Mouse (Mus musculus) liver, embryonic 15.5 days (tissue): Measurements from ENCODE around the gene Otp. TPM values are rescaled to one million over a fixed set of nuclear protein-coding genes. Genes with fewer than 3 reads are reported as not detected.

Source experiments
- ATAC-seq: fragments of 200-750 bp; cut with Nextera tagmentation; 2 replicates; pipeline ENCODE4 v1.8.0; 2017; ENCODE audit warnings: moderate number of reproducible peaks, mild to moderate bottlenecking, moderate library complexity; ENCODE audit not compliant: insufficient read depth
- H3K27ac ChIP-seq: fragments of 300-500 bp; sonication (generic); replicated peaks from 2 replicates; pipeline ENCODE4 v1.5.1; 2015; ENCODE audit warnings: mild to moderate bottlenecking, inconsistent platforms
- H3K27me3 ChIP-seq: fragments of 300-500 bp; sonication (generic); 2 replicates; pipeline ENCODE4 v1.6.1; 2015; ENCODE audit warnings: mild to moderate bottlenecking, inconsistent platforms
- H3K36me3 ChIP-seq: fragments of 300-500 bp; sonication (generic); replicated peaks from 2 replicates; pipeline ENCODE4 v1.6.1; 2015; ENCODE audit warnings: moderate library complexity, mild to moderate bottlenecking, inconsistent platforms
- H3K4me1 ChIP-seq: fragments of 300-500 bp; sonication (generic); replicated peaks from 2 replicates; pipeline ENCODE4 v1.6.1; 2015; ENCODE audit warnings: inconsistent platforms
- H3K4me2 ChIP-seq: fragments of 300-500 bp; sonication (generic); 2 replicates; pipeline ENCODE4 v1.6.1; 2015; ENCODE audit warnings: moderate library complexity, mild to moderate bottlenecking, inconsistent platforms
- H3K4me3 ChIP-seq: fragments of 300-500 bp; sonication (generic); replicated peaks from 2 replicates; pipeline ENCODE4 v1.5.1; 2015; ENCODE audit warnings: mild to moderate bottlenecking, inconsistent platforms
- H3K9ac ChIP-seq: fragments of 300-500 bp; sonication (generic); 2 replicates; pipeline ENCODE4 v1.6.1; 2015; ENCODE audit warnings: moderate library complexity, mild to moderate bottlenecking, inconsistent platforms
- H3K9me3 ChIP-seq: fragments of 300-500 bp; sonication (generic); replicated peaks from 2 replicates; pipeline ENCODE4 v1.6.1; 2016; ENCODE audit warnings: inconsistent platforms
- WGBS: fragments of 180-500 bp; shearing (Covaris S2); methylation state at CpG from one replicate; pipeline ENCODE4 v1.1.7; 2015; ENCODE audit warnings: mixed read lengths; ENCODE audit not compliant: insufficient replicate concordance; 5-methylcytosine and 5-hydroxymethylcytosine counted together
- polyA plus RNA-seq: library from polyadenylated mRNA; unstranded; fragments of >200 nt; fragmentation: Nextera tagmentation; extraction: Ambion mirVana; gene quantifications from 2 replicates; pipeline ENCODE4 v1.2.1, GENCODE M21; 2015

Gene Otp
- not detected in 2 replicates for polyA plus RNA-seq

DNA sequence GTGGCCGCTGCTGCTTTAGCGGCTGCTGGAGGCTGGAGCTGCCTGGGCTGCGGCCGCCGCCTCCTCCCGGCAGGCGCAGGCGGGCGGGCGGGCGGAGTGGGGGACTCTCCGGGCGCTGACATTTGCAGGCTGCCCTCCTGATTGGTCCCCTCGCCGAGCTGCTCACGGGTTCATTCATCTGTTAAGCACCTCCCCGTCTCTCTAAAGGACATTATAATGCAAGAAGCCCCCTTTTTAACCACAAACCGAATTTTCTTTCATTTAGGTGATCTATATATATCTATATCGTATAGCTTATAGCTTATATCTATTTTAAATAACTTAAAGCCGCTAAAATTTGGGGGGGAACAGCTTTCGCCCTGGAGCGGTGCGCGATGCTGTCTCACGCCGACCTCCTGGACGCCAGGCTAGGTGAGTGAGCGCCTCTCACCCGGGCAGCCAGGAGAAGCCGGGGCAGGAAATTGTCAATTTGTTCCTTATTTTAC, at the start of gene Otp:
Otp (plus strand) TSS at position 207 of the 485 bp plus-strand sequence.
- Histone ChIP-seq H3K9me3 (no peaks in the 10 kb centered on the region), H3K4me2 (no peak within 1 kb of the TSS), H3K4me3 (no peak within 1 kb of the TSS), H3K27ac (no peak within 1 kb of the TSS), H3K9ac (no peak within 1 kb of the TSS), H3K4me1 (no peaks in the 10 kb centered on the region), H3K27me3 (peaks cover 90% of the 10 kb centered on the region), H3K36me3 (no peaks in the 10 kb centered on the region)
- under 1% methylated on average over 30 of the region's 30 CpGs for WGBS
- no peak for ATAC-seq

- Histone ChIP-seq H3K27me3 (no peaks in the 10 kb centered on the region), H3K4me1 (peaks cover 7% of the 10 kb centered on the region), H3K36me3 (0 out of 2 replicates have a peak, but pooled peaks cover 6% of the 10 kb centered on the region), H3K4me3 (no peak overlapping the region), H3K27ac (no peak overlapping the region), H3K9me3 (no peaks in the 10 kb centered on the region), H3K4me2 (no peak overlapping the region), H3K9ac (no peak overlapping the region)
- no peak for ATAC-seq
- 73% methylated on average over 5 of the region's 5 CpGs for WGBS
These were observed 49.0 kb upstream of the Otp start for GRCm38 (mm10) chr13:94826389-94826788.

DNA sequence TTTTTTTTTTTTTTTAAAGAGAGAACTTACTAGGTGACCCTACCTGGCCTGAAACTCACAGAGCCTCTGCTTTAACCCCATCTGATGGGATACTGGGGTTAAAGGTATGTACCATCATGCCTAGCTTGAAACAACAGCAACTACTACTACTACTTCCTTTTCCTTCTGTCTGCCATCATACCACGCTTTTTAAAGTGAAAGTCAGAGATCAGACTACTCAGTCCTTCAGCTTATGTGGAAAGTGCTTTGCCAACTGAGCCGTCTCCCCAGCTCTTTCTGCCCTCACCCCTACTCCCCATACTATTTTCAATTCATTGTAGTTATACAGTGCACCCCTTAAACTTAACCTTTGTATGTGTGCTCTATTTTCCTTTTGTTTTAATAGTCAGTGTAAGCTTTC, 48.4 kb upstream of the Otp start:
- Histone ChIP-seq H3K9ac (no peak overlapping the region), H3K36me3 (0 out of 2 replicates have a peak, but pooled peaks cover 6% of the 10 kb centered on the region), H3K27ac (no peak overlapping the region), H3K27me3 (no peaks in the 10 kb centered on the region), H3K4me2 (no peak overlapping the region), H3K4me1 (peaks cover 7% of the 10 kb centered on the region), H3K4me3 (no peak overlapping the region), H3K9me3 (no peaks in the 10 kb centered on the region)
- no peak for ATAC-seq
- WGBS, result 79% methylated on average over 2 of the region's 2 CpGs

- no peaks in the 10 kb centered on the region for H3K27me3 ChIP-seq
- H3K4me1 ChIP-seq, result peaks cover 7% of the 10 kb centered on the region
- no peak for ATAC-seq
- H3K4me2 ChIP-seq, result no peak overlapping the region
- WGBS, result 24% methylated on average over 2 of the region's 2 CpGs
- peaks cover 13% of the 10 kb centered on the region for H3K36me3 ChIP-seq
- no peak overlapping the region for H3K4me3 ChIP-seq
- no peak overlapping the region for H3K9ac ChIP-seq
- no peaks in the 10 kb centered on the region for H3K9me3 ChIP-seq
- no peak overlapping the region; the same call in 1 of the 2 replicates for H3K27ac ChIP-seq
These were observed 47.6 kb upstream of the Otp start for GRCm38 (mm10) chr13:94827847-94828246.

- 49% methylated on average over 5 of the region's 5 CpGs for WGBS
- H3K36me3 ChIP-seq, result peaks cover 39% of the 10 kb centered on the region
- no peaks in the 10 kb centered on the region for H3K9me3 ChIP-seq
- H3K4me3 ChIP-seq, result no peak overlapping the region
- H3K9ac ChIP-seq, result no peak overlapping the region
- no peaks in the 10 kb centered on the region for H3K4me1 ChIP-seq
- no peak overlapping the region for H3K4me2 ChIP-seq
- no peak overlapping the region for H3K27ac ChIP-seq
- ATAC-seq, result no peak
- H3K27me3 ChIP-seq, result no peaks in the 10 kb centered on the region
These were observed 37.2 kb upstream of the Otp start for GRCm38 (mm10) chr13:94838047-94838720.

DNA sequence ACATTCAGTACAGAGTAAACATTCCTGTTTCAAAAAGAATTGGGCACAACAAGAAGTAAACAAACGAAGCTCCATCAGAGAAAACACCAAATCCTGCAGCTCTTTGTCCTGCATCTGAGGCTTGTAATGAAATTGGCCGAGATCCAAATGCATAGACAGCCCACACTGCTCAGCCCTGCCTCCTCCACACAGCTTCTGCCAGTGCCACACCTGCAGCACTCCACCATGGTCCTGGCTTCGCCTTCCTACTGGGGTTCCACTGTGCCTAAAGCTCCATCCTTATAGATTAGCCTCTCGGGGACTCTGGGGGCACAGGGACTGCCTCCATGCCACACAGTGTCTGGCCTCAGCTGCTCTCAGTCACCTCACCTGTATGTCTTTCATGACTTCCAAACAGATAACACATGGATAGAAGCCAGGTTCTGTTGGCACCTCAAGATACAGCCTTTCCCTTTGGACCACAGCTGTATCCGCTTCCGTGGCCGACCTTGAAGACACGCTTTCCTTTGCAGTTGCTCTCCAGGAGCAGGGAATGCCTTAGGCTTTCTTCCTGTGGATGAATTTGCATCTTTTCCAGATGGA, 36.6 kb upstream of the Otp start:
- 85% methylated on average over 8 of the region's 8 CpGs for WGBS
- ATAC-seq, result no peak

GRCm38 (mm10) chr13:94843236-94843635, 32.2 kb upstream of the Otp start:
- Histone ChIP-seq H3K9me3 (no peaks in the 10 kb centered on the region), H3K4me1 (no peaks in the 10 kb centered on the region), H3K4me2 (no peak overlapping the region), H3K9ac (no peak overlapping the region), H3K27me3 (no peaks in the 10 kb centered on the region), H3K27ac (no peak overlapping the region), H3K36me3 (peaks cover 14% of the 10 kb centered on the region), H3K4me3 (no peak overlapping the region)
- 85% methylated on average over 5 of the region's 5 CpGs for WGBS
- ATAC-seq, result no peak

More for the DNA sequence above, 36.6 kb upstream of the Otp start:
- Histone ChIP-seq H3K9me3 (no peaks in the 10 kb centered on the region), H3K27me3 (no peaks in the 10 kb centered on the region), H3K4me2 (no peak overlapping the region), H3K27ac (no peak overlapping the region), H3K4me3 (no peak overlapping the region), H3K4me1 (no peaks in the 10 kb centered on the region), H3K36me3 (peaks cover 39% of the 10 kb centered on the region), H3K9ac (no peak overlapping the region)

- no peak for ATAC-seq
- H3K4me3 ChIP-seq, result no peak overlapping the region
- no peaks in the 10 kb centered on the region for H3K9me3 ChIP-seq
- no peak overlapping the region for H3K9ac ChIP-seq
- H3K27me3 ChIP-seq, result no peaks in the 10 kb centered on the region; the same call in 1 of the 2 replicates
- no peak overlapping the region for H3K27ac ChIP-seq
- WGBS, result 50% methylated on average over 7 of the region's 7 CpGs
- no peaks in the 10 kb centered on the region for H3K4me1 ChIP-seq
- H3K4me2 ChIP-seq, result no peak overlapping the region
- H3K36me3 ChIP-seq, result 0 out of 2 replicates have a peak, but pooled peaks cover 3% of the 10 kb centered on the region
These were observed 27.5 kb upstream of the Otp start for GRCm38 (mm10) chr13:94847870-94848269.

DNA sequence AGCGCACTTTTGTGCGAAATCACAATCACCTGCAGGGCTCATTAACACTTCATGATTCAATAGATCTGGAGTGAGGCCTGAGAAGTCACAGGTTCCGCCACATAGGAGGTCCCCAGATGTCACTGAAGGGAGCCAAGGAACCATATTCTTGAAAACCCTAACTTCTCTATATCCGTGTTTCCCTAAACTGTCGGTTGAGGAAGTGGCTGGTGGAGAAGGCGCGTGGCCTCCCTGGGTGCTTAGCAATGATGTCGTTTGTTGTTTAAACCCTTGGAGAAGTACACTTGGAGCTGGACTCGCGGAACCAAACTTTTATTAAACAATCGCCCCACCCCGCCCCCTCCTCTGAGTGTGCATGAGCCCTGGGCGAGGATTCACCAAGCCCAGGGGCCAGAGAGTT, 26.1 kb upstream of the Otp start:
- no peaks in the 10 kb centered on the region for H3K4me1 ChIP-seq
- 42% methylated on average over 13 of the region's 13 CpGs for WGBS

DNA sequence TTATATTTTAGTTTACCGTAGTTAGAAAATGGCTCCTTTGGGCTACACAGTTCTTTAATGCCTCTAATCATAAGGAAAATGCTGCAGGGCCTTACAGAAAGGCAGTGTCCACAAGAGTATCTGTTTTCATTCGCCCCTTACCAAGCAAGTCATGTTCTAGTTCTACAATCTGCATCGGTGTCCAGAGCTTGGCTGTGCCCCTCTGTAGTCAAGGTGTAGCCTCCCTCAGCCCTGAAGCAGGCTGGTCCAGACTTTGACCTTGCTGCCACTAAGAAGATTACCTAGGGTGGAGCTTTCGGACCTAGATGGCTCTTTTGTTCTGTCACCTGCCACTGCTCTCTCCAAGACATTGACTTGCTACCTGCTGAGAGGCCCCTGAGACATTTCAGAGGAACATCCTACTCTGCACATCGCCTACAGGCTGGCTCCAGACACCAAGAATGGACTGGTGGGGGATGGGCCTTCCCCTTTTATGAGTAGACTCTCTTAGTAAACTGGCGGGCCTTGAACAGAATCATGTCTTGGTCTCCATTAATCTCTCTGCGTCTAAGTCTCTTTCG, 17.3 kb upstream of the Otp start:
- 57% methylated on average over 8 of the region's 8 CpGs for WGBS
- no peak for ATAC-seq
- no peaks in the 10 kb centered on the region for H3K36me3 ChIP-seq
- H3K4me1 ChIP-seq, result no peaks in the 10 kb centered on the region
- H3K27me3 ChIP-seq, result peaks cover 26% of the 10 kb centered on the region
- no peak overlapping the region for H3K9ac ChIP-seq
- no peak overlapping the region for H3K4me2 ChIP-seq
- no peak overlapping the region for H3K27ac ChIP-seq
- no peaks in the 10 kb centered on the region for H3K9me3 ChIP-seq
- H3K4me3 ChIP-seq, result no peak overlapping the region

More for the DNA sequence above, 26.1 kb upstream of the Otp start:
- no peaks in the 10 kb centered on the region for H3K36me3 ChIP-seq
- H3K4me2 ChIP-seq, result no peak overlapping the region
- H3K9me3 ChIP-seq, result no peaks in the 10 kb centered on the region
- no peak overlapping the region for H3K4me3 ChIP-seq
- H3K9ac ChIP-seq, result no peak overlapping the region
- ATAC-seq, result no peak
- no peak overlapping the region for H3K27ac ChIP-seq
- H3K27me3 ChIP-seq, result no peaks in the 10 kb centered on the region; the same call in 1 of the 2 replicates

DNA sequence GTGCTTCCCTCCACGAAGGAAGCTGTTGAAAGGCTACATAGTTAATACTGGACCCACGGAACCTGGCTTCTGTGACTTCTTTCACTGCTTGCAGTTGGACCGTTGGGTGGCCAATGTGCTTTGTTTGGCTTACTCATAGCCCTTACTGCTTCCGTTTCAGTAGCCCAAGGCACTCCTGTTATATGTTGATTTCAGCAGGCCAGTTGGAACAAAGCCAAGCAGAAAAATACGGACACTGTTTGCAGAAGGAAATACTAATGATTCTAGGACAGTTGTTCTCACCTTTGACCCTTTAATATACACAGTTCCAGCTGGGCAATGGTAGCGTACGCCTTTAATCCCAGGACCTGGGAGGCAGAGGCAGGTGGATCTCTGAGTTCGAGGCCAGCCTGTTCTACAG, 16.1 kb upstream of the Otp start:
- WGBS, result 62% methylated on average over 8 of the region's 8 CpGs
- no peak overlapping the region for H3K27ac ChIP-seq
- H3K4me2 ChIP-seq, result no peak overlapping the region
- no peaks in the 10 kb centered on the region for H3K36me3 ChIP-seq
- peaks cover 36% of the 10 kb centered on the region for H3K27me3 ChIP-seq
- no peak overlapping the region for H3K9ac ChIP-seq
- no peaks in the 10 kb centered on the region for H3K4me1 ChIP-seq
- no peaks in the 10 kb centered on the region for H3K9me3 ChIP-seq
- no peak for ATAC-seq
- H3K4me3 ChIP-seq, result no peak overlapping the region
